Mouse (Mus musculus) liver, embryonic 14.5 days (tissue): Measurements from ENCODE around the gene Il15ra.

Experiments
- CTCF ChIP-seq: IDR thresholded peaks from 2 replicates; pipeline ENCODE4 v1.5.1; 2016; ENCODE audit warnings: antibody characterized with exemption, low read depth, control low read depth
- EP300 ChIP-seq: IDR thresholded peaks from 2 replicates; pipeline ENCODE4 v1.6.1; 2016; ENCODE audit warnings: antibody characterized with exemption, low read depth

GRCm38 (mm10) chr2:11706030-11706745 is 1.1 kb downstream of the Il15ra start:
- no peak for TF ChIP-seq EP300
- TF ChIP-seq CTCF: no peak
